Mouse (Mus musculus) myocyte (in vitro differentiated cells): ENCODE measurements at regions not wholly inside any gene's neighbourhood (a gene's known extent, or its start where the extent isn't known, plus 50 kb on each side); places are given as distances from the start of the nearest gene placed in this dataset.

ENCODE experiments used
- H3K27me3 ChIP-seq: one replicate; pipeline ENCODE4 v1.6.1; 2011; ENCODE audit not compliant: control insufficient read depth, insufficient read depth, insufficient read length
- H3K36me3 ChIP-seq: one replicate; pipeline ENCODE4 v1.6.1; 2011; ENCODE audit not compliant: control insufficient read depth, insufficient read depth
- H3K4me2 ChIP-seq: one replicate; pipeline ENCODE4 v1.6.1; 2011; ENCODE audit warnings: low read depth, control low read depth
- H3K4me3 ChIP-seq: one replicate; pipeline ENCODE4 v1.5.1; 2011; ENCODE audit warnings: mild to moderate bottlenecking, control low read depth, moderate library complexity
- H3K79me2 ChIP-seq: one replicate; pipeline ENCODE4 v1.6.1; 2011; ENCODE audit not compliant: control insufficient read depth, insufficient read depth
- H3ac ChIP-seq: one replicate; pipeline ENCODE4 v1.6.1; 2011; ENCODE audit not compliant: control insufficient read depth, insufficient read length
- CEBPB ChIP-seq: IDR thresholded peaks from 2 replicates; pipeline ENCODE4 v1.6.1; 2011; ENCODE audit warnings: mild to moderate bottlenecking, moderate library complexity; ENCODE audit not compliant: poor library complexity, insufficient read depth, severe bottlenecking
- E2F4 ChIP-seq: IDR thresholded peaks from one replicate; pipeline ENCODE4 v1.6.1; 2011; ENCODE audit warnings: mild to moderate bottlenecking, control low read depth, moderate library complexity; ENCODE audit not compliant: insufficient read depth
- MAX ChIP-seq: IDR thresholded peaks from one replicate; pipeline ENCODE4 v1.6.1; 2011; ENCODE audit warnings: low read depth, mild to moderate bottlenecking, control low read depth
- MYOD1 ChIP-seq, 3 experiments: IDR thresholded peaks; one replicate each; pipeline ENCODE4 v1.6.1; 2011; ENCODE audit warnings: control low read depth in 2 of 3, low read depth in 2 of 3, mild to moderate bottlenecking in 2 of 3, moderate library complexity in 1 of 3; ENCODE audit not compliant: insufficient read length in 2 of 3, control insufficient read depth in 1 of 3
- MYOG ChIP-seq, 3 experiments: IDR thresholded peaks; one replicate each; pipeline ENCODE4 v1.6.1; 2011; ENCODE audit warnings: control low read depth in 2 of 3, low read depth in 2 of 3, mild to moderate bottlenecking in 2 of 3; ENCODE audit not compliant: insufficient read length in 2 of 3, control insufficient read depth in 1 of 3, insufficient read depth in 1 of 3
- POLR2A ChIP-seq: IDR thresholded peaks from one replicate; pipeline ENCODE4 v1.6.1; 2011; ENCODE audit warnings: low read depth, mild to moderate bottlenecking, control low read depth, moderate library complexity; ENCODE audit not compliant: insufficient read length
- POLR2AphosphoS2 ChIP-seq: IDR thresholded peaks from one replicate; pipeline ENCODE4 v1.6.1; 2011; ENCODE audit warnings: low read depth, control low read depth; ENCODE audit not compliant: insufficient read length
- REST ChIP-seq: IDR thresholded peaks from one replicate; pipeline ENCODE4 v1.6.1; 2011; ENCODE audit warnings: mild to moderate bottlenecking, control low read depth, moderate library complexity; ENCODE audit not compliant: insufficient read depth, insufficient read length
- SRF ChIP-seq: IDR thresholded peaks from one replicate; pipeline ENCODE4 v1.6.1; 2011; ENCODE audit warnings: low read depth; ENCODE audit not compliant: control insufficient read depth, insufficient read length
- TCF12 ChIP-seq: IDR thresholded peaks from one replicate; pipeline ENCODE4 v1.6.1; 2011; ENCODE audit warnings: mild to moderate bottlenecking, control low read depth; ENCODE audit not compliant: poor library complexity, insufficient read depth, severe bottlenecking
- TCF3 ChIP-seq: IDR thresholded peaks from one replicate; pipeline ENCODE4 v1.6.1; 2011; ENCODE audit warnings: low read depth, control low read depth; ENCODE audit not compliant: insufficient read length
- USF1 ChIP-seq: IDR thresholded peaks from one replicate; pipeline ENCODE4 v1.6.1; 2011; ENCODE audit warnings: low read depth, mild to moderate bottlenecking, control low read depth, moderate library complexity

DNA sequence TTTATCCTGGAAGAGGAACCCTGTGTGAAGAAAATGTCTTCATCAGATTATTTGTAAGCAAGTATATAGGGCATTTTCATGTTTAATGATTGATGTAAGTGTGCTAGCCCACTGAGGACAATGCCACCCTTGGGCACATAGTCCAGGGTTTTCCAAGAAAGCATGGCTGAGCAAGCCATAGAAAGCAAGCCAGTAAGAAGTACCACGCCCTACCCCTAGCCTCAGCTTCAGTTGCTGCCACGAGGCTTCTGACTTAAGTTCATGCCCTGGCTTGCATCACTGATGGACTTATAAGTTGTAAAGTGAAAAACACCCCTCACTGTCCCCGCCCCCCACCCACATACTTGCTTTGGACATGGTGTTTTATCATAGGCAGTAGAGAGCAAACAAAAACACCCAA lies 342.0 kb downstream of the Ptprc start:
- TF ChIP-seq USF1 (no peak), TCF12 (no peak), SRF (no peak), CEBPB (no peak), POLR2A (no peak), REST (no peak), TCF3 (no peak), MAX (no peak), MYOD1 (IDR thresholded peaks at IDR 0.05; ENCODE audit: control insufficient read depth in 1 of 3, insufficient read length in 2 of 3, low read depth in 2 of 3) (no peak), E2F4 (no peak), MYOG (IDR thresholded peaks at IDR 0.05; ENCODE audit: control insufficient read depth in 1 of 3, insufficient read depth in 1 of 3, insufficient read length in 2 of 3, low read depth in 2 of 3) (no peak), POLR2AphosphoS2 (no peak)
- H3K4me2 ChIP-seq: no peak overlapping the region
- no peak overlapping the region for H3ac ChIP-seq
- no peaks in the 10 kb centered on the region for H3K79me2 ChIP-seq
- no peaks in the 10 kb centered on the region for H3K27me3 ChIP-seq
- H3K4me3 ChIP-seq: no peak overlapping the region
- H3K36me3 ChIP-seq: no peaks in the 10 kb centered on the region

DNA sequence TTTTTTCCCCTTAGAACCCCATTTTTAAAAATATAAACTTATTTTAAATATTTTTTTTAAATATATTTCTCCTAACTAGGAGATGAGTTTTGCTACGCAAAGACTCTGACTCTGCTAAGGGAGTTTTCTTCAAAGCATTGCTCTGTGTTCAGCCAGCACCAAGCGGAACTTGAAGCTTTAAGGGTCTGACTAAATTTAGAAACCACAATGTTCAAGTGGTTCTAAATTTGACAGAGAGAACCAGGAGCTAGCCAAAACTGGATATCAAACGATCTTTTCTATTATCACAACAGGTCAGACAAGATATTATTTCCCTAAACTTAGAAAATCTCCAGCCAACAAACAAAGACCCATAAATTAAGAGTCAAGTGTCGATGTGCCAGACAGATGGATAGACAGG lies 344.2 kb downstream of the Ptprc start:
- Histone ChIP-seq H3K4me3 (no peak overlapping the region), H3K36me3 (no peaks in the 10 kb centered on the region), H3ac (no peak overlapping the region), H3K79me2 (no peaks in the 10 kb centered on the region), H3K4me2 (no peak overlapping the region), H3K27me3 (no peaks in the 10 kb centered on the region)
- TF ChIP-seq USF1 (no peak), SRF (no peak), CEBPB (no peak), MAX (no peak), POLR2AphosphoS2 (no peak), POLR2A (no peak), TCF3 (no peak), MYOD1 (IDR thresholded peaks at IDR 0.05; ENCODE audit: control insufficient read depth in 1 of 3, insufficient read length in 2 of 3, low read depth in 2 of 3) (no peak), MYOG (IDR thresholded peaks at IDR 0.05; ENCODE audit: control insufficient read depth in 1 of 3, insufficient read depth in 1 of 3, insufficient read length in 2 of 3, low read depth in 2 of 3) (no peak), REST (no peak), E2F4 (no peak), TCF12 (no peak)

DNA sequence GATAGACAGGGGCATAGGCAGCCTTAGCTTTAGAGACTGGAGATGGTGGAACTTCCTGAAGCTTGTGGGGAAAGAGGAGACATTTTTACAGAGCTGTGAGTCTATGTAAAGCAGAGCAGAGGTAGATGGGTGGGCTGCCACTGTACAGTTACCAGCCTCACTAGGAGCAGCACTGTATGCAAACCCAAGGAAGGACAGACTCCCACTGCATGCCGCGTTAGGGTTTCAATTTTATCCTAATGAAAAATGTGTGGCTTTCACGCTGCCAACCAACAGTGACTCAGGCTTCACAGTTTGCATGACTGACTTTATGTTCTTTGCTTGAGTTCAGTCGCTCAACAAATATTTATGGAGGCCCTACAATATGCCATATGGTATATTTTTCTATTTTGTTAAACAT lies 348.1 kb downstream of the Ptprc start:
- no peaks in the 10 kb centered on the region for H3K79me2 ChIP-seq

DNA sequence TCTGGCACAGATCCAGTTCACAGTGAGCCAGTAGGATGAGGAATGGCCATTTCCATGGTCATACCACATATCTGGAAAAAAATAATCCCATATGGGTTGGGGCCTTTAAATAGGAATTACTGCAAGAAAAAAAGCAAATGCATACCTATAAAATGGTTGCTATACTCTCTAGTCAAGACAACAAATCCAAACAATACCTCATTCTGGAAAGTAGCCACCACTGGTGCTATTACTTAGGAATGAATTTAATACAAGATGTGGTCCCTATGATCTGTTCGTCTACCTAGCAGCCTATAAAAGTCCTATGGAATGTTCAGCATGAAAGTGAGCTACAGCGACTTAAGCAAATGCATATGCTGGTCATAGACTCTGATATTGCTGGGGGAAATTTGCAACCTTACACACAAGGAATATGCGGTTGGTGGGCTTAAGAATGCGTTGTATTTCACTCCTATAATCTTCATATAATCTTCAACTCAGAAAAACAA lies 360.1 kb downstream of the Ptprc start:
- Histone ChIP-seq H3K4me3 (no peak overlapping the region), H3K79me2 (no peaks in the 10 kb centered on the region), H3ac (no peak overlapping the region), H3K27me3 (no peaks in the 10 kb centered on the region), H3K36me3 (no peaks in the 10 kb centered on the region), H3K4me2 (no peak overlapping the region)
- TF ChIP-seq TCF12: no peak
- no peak for TF ChIP-seq E2F4
- TF ChIP-seq TCF3: no peak
- no peak for TF ChIP-seq CEBPB
- no peak for TF ChIP-seq USF1
- no peak for TF ChIP-seq REST
- no peak for TF ChIP-seq MYOD1 (IDR thresholded peaks at IDR 0.05; ENCODE audit: control insufficient read depth in 1 of 3, insufficient read length in 2 of 3, low read depth in 2 of 3)
- TF ChIP-seq SRF: no peak
- no peak for TF ChIP-seq MYOG (IDR thresholded peaks at IDR 0.05; ENCODE audit: control insufficient read depth in 1 of 3, insufficient read depth in 1 of 3, insufficient read length in 2 of 3, low read depth in 2 of 3)
- TF ChIP-seq POLR2A: no peak

More for the DNA sequence above, 348.1 kb downstream of the Ptprc start:
- Histone ChIP-seq H3K36me3 (no peaks in the 10 kb centered on the region), H3K4me2 (no peak overlapping the region), H3K27me3 (no peaks in the 10 kb centered on the region), H3ac (no peak overlapping the region), H3K4me3 (no peak overlapping the region)
- TF ChIP-seq MYOD1 (IDR thresholded peaks at IDR 0.05; ENCODE audit: control insufficient read depth in 1 of 3, insufficient read length in 2 of 3, low read depth in 2 of 3) (no peak), E2F4 (no peak), POLR2A (no peak), REST (no peak), MAX (no peak), USF1 (no peak), POLR2AphosphoS2 (no peak), TCF12 (no peak), TCF3 (no peak), MYOG (IDR thresholded peaks at IDR 0.05; ENCODE audit: control insufficient read depth in 1 of 3, insufficient read depth in 1 of 3, insufficient read length in 2 of 3, low read depth in 2 of 3) (no peak), SRF (no peak), CEBPB (no peak)

DNA sequence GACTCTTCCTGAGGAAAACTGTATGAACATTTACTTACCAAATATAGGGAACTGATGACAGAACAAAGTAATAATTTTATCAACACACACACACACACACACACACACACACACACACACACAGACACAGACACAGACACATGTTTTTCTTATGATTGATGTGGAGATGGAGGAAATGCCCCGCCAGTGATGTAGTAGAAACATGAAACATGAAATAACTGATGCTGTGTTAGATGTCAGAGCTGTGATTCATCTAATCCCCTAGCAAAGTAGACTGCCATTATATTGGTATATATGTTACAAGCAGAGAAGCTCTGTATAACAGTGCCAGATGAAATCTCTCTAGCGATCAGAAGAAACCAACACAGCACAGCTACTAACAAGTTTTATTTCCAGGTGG lies 361.0 kb downstream of the Ptprc start:
- H3K4me3 ChIP-seq: no peak overlapping the region
- H3K36me3 ChIP-seq: no peaks in the 10 kb centered on the region
- H3ac ChIP-seq: no peak overlapping the region
- TF ChIP-seq USF1: no peak
- TF ChIP-seq MYOG (IDR thresholded peaks at IDR 0.05; ENCODE audit: control insufficient read depth in 1 of 3, insufficient read depth in 1 of 3, insufficient read length in 2 of 3, low read depth in 2 of 3): no peak
- no peak for TF ChIP-seq POLR2AphosphoS2
- TF ChIP-seq REST: no peak
- TF ChIP-seq POLR2A: no peak
- TF ChIP-seq MYOD1 (IDR thresholded peaks at IDR 0.05; ENCODE audit: control insufficient read depth in 1 of 3, insufficient read length in 2 of 3, low read depth in 2 of 3): no peak
- TF ChIP-seq MAX: no peak
- no peak for TF ChIP-seq CEBPB
- TF ChIP-seq TCF3: no peak
- no peak for TF ChIP-seq E2F4
- TF ChIP-seq SRF: no peak
- TF ChIP-seq TCF12: no peak
- no peak overlapping the region for H3K4me2 ChIP-seq
- H3K79me2 ChIP-seq: no peaks in the 10 kb centered on the region
- no peaks in the 10 kb centered on the region for H3K27me3 ChIP-seq
